Mouse (Mus musculus) liver, adult 2 months (tissue): Measurements from ENCODE around the gene Rlbp1.

ENCODE experiments used
- CTCF ChIP-seq: fragments of 200-500 bp; IDR thresholded peaks from 2 replicates; pipeline ENCODE4 v1.5.1; 2011; ENCODE audit warnings: low read depth, low read length, control low read depth
- POLR2A ChIP-seq: fragments of 200-500 bp; IDR thresholded peaks from 2 replicates; pipeline ENCODE4 v1.6.1; 2011; ENCODE audit warnings: low read length, control low read depth; ENCODE audit not compliant: insufficient read depth; ENCODE audit errors: extremely low read depth

DNA sequence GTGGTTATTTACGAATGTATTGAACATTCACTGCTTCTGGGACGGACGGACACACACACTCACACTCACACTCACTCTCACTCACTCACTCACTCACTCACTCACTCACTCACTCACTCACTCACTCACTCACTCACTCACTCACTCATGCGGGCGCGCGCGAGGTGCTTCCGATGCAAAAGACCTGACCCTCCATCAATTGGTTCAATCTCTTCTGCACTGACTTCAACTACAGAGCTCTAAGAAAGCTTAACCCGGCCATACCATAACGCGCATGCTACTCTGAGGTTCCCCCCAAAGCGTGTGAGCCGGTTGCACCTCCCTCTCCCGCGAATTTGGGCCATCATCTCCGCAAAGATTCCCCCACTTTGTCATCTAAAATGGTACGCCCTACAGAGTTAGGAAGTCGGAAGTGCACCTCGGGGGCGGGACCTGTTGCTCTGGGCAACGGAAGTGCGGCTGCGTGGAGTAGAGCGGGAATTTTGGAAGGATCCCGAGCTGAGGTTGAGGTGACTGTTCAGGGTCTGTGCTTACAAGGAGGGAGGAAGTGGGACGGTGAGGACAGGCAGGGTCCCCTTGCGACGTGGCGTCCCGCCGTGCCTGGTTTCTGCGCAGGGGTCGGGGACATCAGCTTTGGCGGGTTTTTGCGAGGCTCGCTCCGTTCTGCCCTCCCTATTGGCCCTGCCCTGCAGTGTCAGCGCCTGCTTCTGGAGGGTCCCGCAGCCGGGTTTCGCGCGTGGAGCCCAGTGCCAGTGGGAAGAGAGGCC, 5.2 kb upstream of the Rlbp1 start, which contains the start of gene Fanci:
- TF ChIP-seq POLR2A (0 out of 2 replicates have a peak, but pooled peaks have one; percentile 17), CTCF (no peak)
